Mouse (Mus musculus): Measurements from ENCODE around the gene Hk1. TPM values are rescaled to one million over a fixed set of nuclear protein-coding genes. Genes with fewer than 3 reads are reported as not detected.

Hk1 gene
- polyA plus RNA-seq, 1 experiment from 2014 or later = 97.0 TPM

DNA sequence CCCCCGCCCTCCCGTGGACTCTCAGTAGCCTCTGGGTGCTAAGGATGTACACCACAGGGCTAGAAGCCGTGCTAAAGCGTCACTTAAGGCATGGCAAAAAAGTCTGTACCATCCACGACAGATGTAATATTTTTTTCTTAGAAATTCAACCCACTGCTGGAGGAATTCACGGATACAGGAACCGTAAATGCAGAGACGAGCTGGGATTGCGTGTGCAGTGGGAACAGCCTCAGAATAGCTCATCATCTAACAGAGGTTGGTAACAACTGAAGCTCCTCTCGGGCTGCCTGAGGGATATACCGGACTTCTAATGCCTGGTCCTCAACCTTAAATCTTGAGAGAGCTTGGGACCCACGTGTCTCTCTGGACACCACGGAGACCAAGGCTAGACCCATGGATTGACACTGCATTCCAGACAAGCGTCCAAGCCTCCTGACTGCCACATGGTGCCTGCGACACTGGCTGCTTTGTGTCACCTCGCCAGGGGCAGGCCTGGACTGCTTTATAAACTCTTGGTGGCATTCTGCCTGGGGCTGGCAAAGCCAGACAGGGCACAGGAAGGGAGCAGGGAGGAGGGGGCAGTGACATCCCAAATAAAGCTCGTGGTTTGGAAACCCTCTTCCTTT is 23.5 kb downstream of the Hk1 start:
- Histone ChIP-seq H3K9ac (ENCODE audit: low read depth, low read length) (no peak overlapping the region), H3K27me3 (ENCODE audit: control insufficient read depth, insufficient read depth, low read length) (no peaks in the 10 kb centered on the region), H3K4me1 (ENCODE audit: control insufficient read depth, insufficient read depth, low read length) (no peaks in the 10 kb centered on the region), H3K36me3 (ENCODE audit: control insufficient read depth, insufficient read depth, low read length) (no peaks in the 10 kb centered on the region), H3K4me3 (ENCODE audit: low read depth, low read length) (no peak overlapping the region), H3K27ac (ENCODE audit: low read depth, low read length) (no peak overlapping the region), H3K4me2 (no peak overlapping the region), H3K9me3 (replicated peaks; ENCODE audit: control insufficient read depth, low read length) (no peaks in the 10 kb centered on the region)
- 75% methylated on average over 17 of the region's 17 CpGs for WGBS (ENCODE audit: insufficient replicate concordance)
- no peak for ATAC-seq (replicated peaks; ENCODE audit: insufficient number of reproducible peaks, low FRiP score, low TSS enrichment)

DNA sequence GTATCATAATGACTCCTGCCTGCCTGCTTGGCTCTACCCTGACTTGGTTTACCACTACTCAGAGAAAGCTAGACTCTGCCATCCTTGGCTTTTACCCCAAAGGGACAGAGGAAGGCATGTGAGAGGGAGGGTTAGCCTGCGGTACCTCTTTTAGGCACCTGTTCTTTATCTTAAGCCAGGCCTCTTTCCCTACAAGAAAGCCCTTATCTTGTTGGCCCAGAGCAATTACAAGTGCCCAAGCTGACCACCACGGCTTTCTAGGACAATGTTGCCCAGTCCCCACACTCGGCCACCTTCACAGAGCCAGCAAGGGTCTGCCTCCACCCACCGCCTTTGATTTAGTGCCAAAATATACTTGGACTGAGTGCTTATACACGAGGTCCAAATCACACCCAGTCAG is 34.6 kb downstream of the Hk1 start:
- H3K4me3 ChIP-seq (ENCODE audit: low read depth, low read length) = no peak overlapping the region
- no peaks in the 10 kb centered on the region for H3K9me3 ChIP-seq (replicated peaks; ENCODE audit: control insufficient read depth, low read length)
- H3K4me2 ChIP-seq = no peak overlapping the region
- H3K9ac ChIP-seq (ENCODE audit: low read depth, low read length) = no peak overlapping the region
- ATAC-seq (replicated peaks; ENCODE audit: insufficient number of reproducible peaks, low FRiP score, low TSS enrichment) = no peak
- H3K4me1 ChIP-seq (ENCODE audit: control insufficient read depth, insufficient read depth, low read length) = peaks cover 14% of the 10 kb centered on the region
- WGBS (ENCODE audit: insufficient replicate concordance) = 53% methylated on average over 5 of the region's 5 CpGs
- H3K27me3 ChIP-seq (ENCODE audit: control insufficient read depth, insufficient read depth, low read length) = no peaks in the 10 kb centered on the region
- no peaks in the 10 kb centered on the region for H3K36me3 ChIP-seq (ENCODE audit: control insufficient read depth, insufficient read depth, low read length)
- H3K27ac ChIP-seq (ENCODE audit: low read depth, low read length) = no peak overlapping the region

DNA sequence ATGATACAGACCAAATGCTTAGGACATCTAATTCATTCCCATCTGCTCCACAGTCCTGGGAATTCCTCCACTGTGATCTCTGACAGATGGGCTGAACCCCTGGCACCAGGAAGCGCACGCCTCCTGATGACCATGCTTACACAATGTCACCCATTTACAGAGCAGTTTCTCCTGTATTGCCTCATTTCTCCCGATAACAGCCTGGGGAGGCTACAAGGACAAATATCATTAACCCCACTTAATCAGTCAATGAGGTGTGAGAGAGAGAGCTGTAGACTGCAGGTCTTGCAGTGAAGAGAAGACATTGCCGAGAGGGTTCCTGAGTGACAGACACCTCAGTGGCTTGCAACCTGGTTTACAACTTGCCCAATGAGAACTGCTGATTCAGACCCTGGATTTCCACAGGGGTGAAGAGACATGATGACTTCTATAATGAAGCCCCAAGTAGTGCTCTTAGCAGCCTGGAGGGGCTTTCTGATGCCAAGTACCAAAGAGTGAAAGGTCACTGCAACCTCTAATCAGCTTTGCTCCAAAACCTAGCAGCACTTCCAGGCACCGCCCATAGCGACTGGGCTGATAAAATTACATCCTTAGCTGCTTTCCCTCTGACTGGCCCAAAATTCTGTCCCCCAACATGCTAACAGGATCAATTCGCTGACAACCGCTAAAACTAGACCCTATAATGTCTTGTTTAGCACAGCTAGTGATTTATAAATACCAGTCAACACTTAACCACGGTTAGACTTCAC is 35.5 kb downstream of the Hk1 start:
- no peak for ATAC-seq (replicated peaks; ENCODE audit: insufficient number of reproducible peaks, low FRiP score, low TSS enrichment)
- 63% methylated on average over 9 of the region's 9 CpGs for WGBS (ENCODE audit: insufficient replicate concordance)
- H3K27ac ChIP-seq (ENCODE audit: low read depth, low read length) = peak overlapping the region; percentile 66
- no peaks in the 10 kb centered on the region for H3K27me3 ChIP-seq (ENCODE audit: control insufficient read depth, insufficient read depth, low read length)
- H3K4me3 ChIP-seq (ENCODE audit: low read depth, low read length) = no peak overlapping the region
- H3K9me3 ChIP-seq (replicated peaks; ENCODE audit: control insufficient read depth, low read length) = no peaks in the 10 kb centered on the region
- peaks cover 15% of the 10 kb centered on the region for H3K4me1 ChIP-seq (ENCODE audit: control insufficient read depth, insufficient read depth, low read length)
- H3K9ac ChIP-seq (ENCODE audit: low read depth, low read length) = 0 out of 2 replicates have a peak overlapping the region, but pooled peaks have one; percentile 10
- H3K36me3 ChIP-seq (ENCODE audit: control insufficient read depth, insufficient read depth, low read length) = no peaks in the 10 kb centered on the region
- peak overlapping the region; percentile 20; the same call in 1 of the 2 replicates for H3K4me2 ChIP-seq

DNA sequence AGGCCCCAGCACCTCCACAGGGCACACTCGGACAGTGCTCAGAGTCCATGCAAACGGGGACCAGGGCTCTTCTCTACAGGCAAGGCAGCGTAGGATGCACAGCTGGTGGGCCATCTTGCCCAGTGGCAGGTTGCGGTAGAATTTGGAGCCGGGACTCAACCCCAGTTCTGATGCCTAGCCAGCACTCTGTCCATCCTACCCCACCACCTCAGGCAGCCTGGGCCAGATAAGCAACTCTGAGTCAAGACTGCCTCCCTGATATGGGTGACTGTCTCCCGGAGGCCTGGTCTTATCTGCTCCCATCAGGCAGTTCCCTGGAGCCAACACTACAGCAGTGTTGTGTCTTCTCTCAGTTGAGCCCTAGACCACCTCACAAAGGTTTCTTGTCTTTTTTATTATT is 37.2 kb downstream of the Hk1 start:
- peak overlapping the region; percentile 90 for H3K4me2 ChIP-seq
- no peaks in the 10 kb centered on the region for H3K36me3 ChIP-seq (ENCODE audit: control insufficient read depth, insufficient read depth, low read length)
- peak overlapping the region; percentile 70; the same call in 1 of the 2 replicates for H3K9ac ChIP-seq (ENCODE audit: low read depth, low read length)
- no peaks in the 10 kb centered on the region for H3K27me3 ChIP-seq (ENCODE audit: control insufficient read depth, insufficient read depth, low read length)
- H3K4me1 ChIP-seq (ENCODE audit: control insufficient read depth, insufficient read depth, low read length) = peaks cover 27% of the 10 kb centered on the region
- peak overlapping the region; percentile 93 for H3K4me3 ChIP-seq (ENCODE audit: low read depth, low read length)
- peak overlapping the region; percentile 75 for H3K27ac ChIP-seq (ENCODE audit: low read depth, low read length)
- H3K9me3 ChIP-seq (replicated peaks; ENCODE audit: control insufficient read depth, low read length) = no peaks in the 10 kb centered on the region
- peak; percentile 44; the same call in 1 of the 2 replicates for ATAC-seq (replicated peaks; ENCODE audit: insufficient number of reproducible peaks, low FRiP score, low TSS enrichment)
- 62% methylated on average over 6 of the region's 6 CpGs for WGBS (ENCODE audit: insufficient replicate concordance)

DNA sequence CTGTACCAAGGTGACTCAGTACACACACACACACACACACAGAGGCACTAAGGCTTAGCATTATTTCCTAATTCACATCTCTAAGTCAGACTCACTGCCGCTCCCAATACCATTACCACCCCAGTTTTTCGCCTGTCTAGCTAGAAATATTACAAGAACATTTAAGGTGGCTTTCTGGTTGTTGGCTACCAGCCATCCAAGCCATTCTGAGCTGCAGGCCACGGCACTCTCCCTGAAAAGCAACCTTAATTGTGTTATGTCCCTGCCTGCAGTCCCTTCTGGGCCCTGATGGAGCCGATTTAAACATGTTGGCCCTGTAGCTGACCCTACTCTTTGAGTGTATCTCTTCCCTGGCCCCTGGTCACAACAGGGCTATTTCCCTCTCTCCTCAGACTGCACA is 37.8 kb downstream of the Hk1 start:
- Histone ChIP-seq H3K27me3 (ENCODE audit: control insufficient read depth, insufficient read depth, low read length) (no peaks in the 10 kb centered on the region), H3K4me2 (peak overlapping the region; percentile 90), H3K4me3 (ENCODE audit: low read depth, low read length) (peak overlapping the region; percentile 93), H3K9ac (ENCODE audit: low read depth, low read length) (peak overlapping the region; percentile 70), H3K9me3 (replicated peaks; ENCODE audit: control insufficient read depth, low read length) (no peaks in the 10 kb centered on the region), H3K4me1 (ENCODE audit: control insufficient read depth, insufficient read depth, low read length) (peaks cover 32% of the 10 kb centered on the region), H3K36me3 (ENCODE audit: control insufficient read depth, insufficient read depth, low read length) (no peaks in the 10 kb centered on the region), H3K27ac (ENCODE audit: low read depth, low read length) (peak overlapping the region; percentile 75; the same call in 1 of the 2 replicates)
- 77% methylated on average over 4 of the region's 4 CpGs for WGBS (ENCODE audit: insufficient replicate concordance)
- no peak for ATAC-seq (replicated peaks; ENCODE audit: insufficient number of reproducible peaks, low FRiP score, low TSS enrichment)

DNA sequence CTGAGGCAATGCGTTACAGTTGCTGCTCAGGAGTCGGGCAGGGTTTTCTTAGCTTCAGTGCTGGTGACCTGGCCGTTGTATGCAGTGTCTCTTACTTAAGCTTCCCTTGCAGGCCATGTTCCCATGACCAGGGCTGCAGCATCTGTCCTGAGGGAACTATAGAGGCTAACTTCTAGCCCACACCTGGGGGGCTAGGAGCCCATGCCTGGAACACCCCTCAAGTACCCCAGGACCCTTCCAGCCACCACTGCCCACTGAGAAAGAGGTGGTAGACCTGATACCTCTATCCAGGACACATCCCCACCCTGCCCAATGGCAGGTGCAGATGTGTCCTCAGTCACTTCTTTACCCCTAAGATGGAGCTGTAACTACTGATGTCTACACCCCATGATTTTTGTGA is 38.7 kb downstream of the Hk1 start:
- Histone ChIP-seq H3K4me1 (ENCODE audit: control insufficient read depth, insufficient read depth, low read length) (peaks cover 42% of the 10 kb centered on the region), H3K27ac (ENCODE audit: low read depth, low read length) (peak overlapping the region; percentile 97), H3K4me2 (peak overlapping the region; percentile 90), H3K27me3 (ENCODE audit: control insufficient read depth, insufficient read depth, low read length) (no peaks in the 10 kb centered on the region), H3K4me3 (ENCODE audit: low read depth, low read length) (peak overlapping the region; percentile 93), H3K36me3 (ENCODE audit: control insufficient read depth, insufficient read depth, low read length) (no peaks in the 10 kb centered on the region), H3K9ac (ENCODE audit: low read depth, low read length) (peak overlapping the region; percentile 94), H3K9me3 (replicated peaks; ENCODE audit: control insufficient read depth, low read length) (no peaks in the 10 kb centered on the region)
- ATAC-seq (replicated peaks; ENCODE audit: insufficient number of reproducible peaks, low FRiP score, low TSS enrichment) = no peak
- 23% methylated on average over 3 of the region's 3 CpGs for WGBS (ENCODE audit: insufficient replicate concordance)

DNA sequence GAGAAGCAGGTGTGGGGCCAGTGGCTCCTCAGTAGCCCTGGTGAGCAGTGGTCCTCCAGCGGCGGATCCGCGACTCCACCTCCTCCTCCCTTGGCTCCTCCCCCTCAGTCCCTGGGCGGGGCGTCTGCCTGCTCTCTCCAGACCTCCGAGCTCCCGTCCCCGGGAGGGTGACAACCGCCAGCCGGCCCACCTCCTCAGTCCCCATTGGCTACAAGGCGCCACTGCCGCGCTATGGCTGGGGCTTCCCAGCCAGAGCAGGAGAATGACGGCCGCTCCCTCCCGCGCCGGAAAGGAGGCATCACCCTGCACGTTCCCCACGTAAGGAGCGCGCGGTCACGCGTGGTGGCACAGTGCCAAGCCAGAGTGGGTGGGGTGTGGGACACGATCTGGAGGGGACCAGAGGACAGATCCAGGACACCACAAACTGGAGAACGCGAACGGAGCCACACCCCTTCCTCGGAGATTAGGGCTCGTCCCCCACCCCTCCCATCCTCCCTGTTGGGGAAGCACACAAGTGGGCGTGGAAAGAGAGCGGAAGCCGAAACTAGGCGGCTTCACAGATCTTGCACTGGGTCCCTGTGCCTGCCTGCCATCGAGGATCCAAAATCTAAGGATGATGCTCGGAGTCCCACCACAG is 39.5 kb downstream of the Hk1 start:
- Histone ChIP-seq H3K4me2 (peak overlapping the region; percentile 90), H3K4me3 (ENCODE audit: low read depth, low read length) (peak overlapping the region; percentile 93), H3K4me1 (ENCODE audit: control insufficient read depth, insufficient read depth, low read length) (peaks cover 45% of the 10 kb centered on the region), H3K36me3 (ENCODE audit: control insufficient read depth, insufficient read depth, low read length) (no peaks in the 10 kb centered on the region), H3K9ac (ENCODE audit: low read depth, low read length) (peak overlapping the region; percentile 94), H3K27ac (ENCODE audit: low read depth, low read length) (peak overlapping the region; percentile 97), H3K27me3 (ENCODE audit: control insufficient read depth, insufficient read depth, low read length) (no peaks in the 10 kb centered on the region), H3K9me3 (replicated peaks; ENCODE audit: control insufficient read depth, low read length) (no peaks in the 10 kb centered on the region)
- peak; percentile 91 for ATAC-seq (replicated peaks; ENCODE audit: insufficient number of reproducible peaks, low FRiP score, low TSS enrichment)
- WGBS (ENCODE audit: insufficient replicate concordance) = under 1% methylated on average over 38 of the region's 38 CpGs

DNA sequence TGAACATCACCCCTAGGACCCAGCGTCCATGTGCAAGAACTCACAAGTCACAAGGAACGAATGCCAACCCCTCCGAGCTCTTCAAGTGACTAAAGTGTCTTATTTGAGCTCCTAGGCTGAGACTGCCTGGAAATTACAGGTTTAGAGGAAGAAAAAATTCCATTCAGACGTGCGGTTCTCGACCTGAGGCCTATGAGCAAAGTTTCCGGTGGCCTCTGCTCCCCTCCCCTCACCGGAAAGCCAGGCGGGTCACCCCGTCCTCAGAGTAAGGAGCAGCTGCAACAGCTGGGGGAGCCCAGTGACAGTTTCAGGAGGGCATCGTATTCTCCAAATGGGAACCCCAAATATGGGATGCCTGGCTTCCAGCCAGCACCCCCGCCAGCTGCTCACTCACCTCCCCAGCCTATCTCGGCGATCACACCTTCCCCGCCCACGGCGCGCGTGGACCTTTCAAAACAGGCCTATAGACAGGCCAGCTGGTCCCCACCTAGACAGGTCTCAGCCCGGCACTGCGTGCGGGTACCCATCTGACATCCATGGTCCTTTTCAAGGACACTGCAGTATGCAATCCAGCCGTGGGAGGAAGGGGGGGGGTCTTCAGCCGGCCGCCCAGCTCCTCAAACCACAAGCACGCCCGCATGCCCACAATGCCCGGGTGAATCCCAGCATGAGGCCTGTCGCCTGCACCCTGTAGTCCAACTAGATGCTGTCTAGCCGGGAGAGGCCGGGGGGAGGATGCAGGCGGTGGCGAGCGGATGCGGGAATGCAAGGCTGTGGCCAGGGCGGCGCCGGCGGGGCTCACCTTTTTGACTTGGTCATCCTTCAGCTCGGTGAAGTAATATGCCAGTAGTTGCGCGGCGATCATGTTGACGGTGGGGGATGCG is 40.3 kb downstream of the Hk1 start:
- Histone ChIP-seq H3K4me2 (peak overlapping the region; percentile 90), H3K9me3 (replicated peaks; ENCODE audit: control insufficient read depth, low read length) (no peaks in the 10 kb centered on the region), H3K4me3 (ENCODE audit: low read depth, low read length) (peak overlapping the region; percentile 93), H3K27me3 (ENCODE audit: control insufficient read depth, insufficient read depth, low read length) (no peaks in the 10 kb centered on the region), H3K27ac (ENCODE audit: low read depth, low read length) (peak overlapping the region; percentile 97), H3K36me3 (ENCODE audit: control insufficient read depth, insufficient read depth, low read length) (no peaks in the 10 kb centered on the region), H3K9ac (ENCODE audit: low read depth, low read length) (peak overlapping the region; percentile 94), H3K4me1 (ENCODE audit: control insufficient read depth, insufficient read depth, low read length) (peaks cover 49% of the 10 kb centered on the region)
- peak; percentile 10 for ATAC-seq (replicated peaks; ENCODE audit: insufficient number of reproducible peaks, low FRiP score, low TSS enrichment)
- 3% methylated on average over 45 of the region's 45 CpGs for WGBS (ENCODE audit: insufficient replicate concordance)

Data from heart, embryonic 11.5 days (tissue).